Mouse (Mus musculus) cerebellum, adult 8-10 months (tissue): Measurements from ENCODE around the gene Nr2c2.
A peak's percentile ranks its signal among the peaks of the same experiment; 100 is the strongest.
"Not testable (repeated sequence)": the region's sequence is repeated elsewhere in the genome, so short reads cannot be mapped to it uniquely, and the experiment has no call there.

Source experiments
- DNase-seq: peaks from one replicate; pipeline ENCODE4 v3.0.0; 2022

Gene Nr2c2

GRCm38 (mm10) chr6:92091130-92091591, at the start of gene Nr2c2:
Gene Nr2c2 (plus strand): TSS chr6:92091390.
- DNase-seq, result peak; percentile 88

GRCm38 (mm10) chr6:92042055-92042454, 49.1 kb upstream of the Nr2c2 start:
- no peak for DNase-seq

- no peak for DNase-seq
Observed at GRCm38 (mm10) chr6:92042850-92043249, 48.3 kb upstream of the Nr2c2 start.

GRCm38 (mm10) chr6:92057768-92058167, 33.4 kb upstream of the Nr2c2 start:
- no peak for DNase-seq

GRCm38 (mm10) chr6:92061725-92062124, 29.5 kb upstream of the Nr2c2 start:
- DNase-seq, result no peak

- no peak for DNase-seq
Observed at GRCm38 (mm10) chr6:92063452-92063851, 27.7 kb upstream of the Nr2c2 start.

- no peak for DNase-seq
Observed at GRCm38 (mm10) chr6:92064101-92064500, 27.1 kb upstream of the Nr2c2 start.

- DNase-seq, result peak; percentile 13
Observed at GRCm38 (mm10) chr6:92065721-92066496, 25.3 kb upstream of the Nr2c2 start.

- peak; percentile 72 for DNase-seq
Observed at GRCm38 (mm10) chr6:92067146-92067790, 23.9 kb upstream of the Nr2c2 start.

- no peak for DNase-seq
Observed at GRCm38 (mm10) chr6:92071121-92071839, 19.9 kb upstream of the Nr2c2 start.

- DNase-seq, result no peak
Observed at GRCm38 (mm10) chr6:92080730-92081129, 10.5 kb upstream of the Nr2c2 start.

GRCm38 (mm10) chr6:92082756-92083155, 8.4 kb upstream of the Nr2c2 start:
- no peak for DNase-seq

GRCm38 (mm10) chr6:92084932-92085331, 6.3 kb upstream of the Nr2c2 start:
- no peak for DNase-seq

- DNase-seq, result not testable (repeated sequence)
Observed at GRCm38 (mm10) chr6:92089141-92089540, 2.0 kb upstream of the Nr2c2 start.

GRCm38 (mm10) chr6:92089982-92090381, 1.2 kb upstream of the Nr2c2 start:
- DNase-seq, result no peak

GRCm38 (mm10) chr6:92090497-92090896, 693 bp upstream of the Nr2c2 start:
- no peak for DNase-seq

GRCm38 (mm10) chr6:92091767-92092489, 738 bp downstream of the Nr2c2 start:
- peak; percentile 100 for DNase-seq

- peak; percentile 32 for DNase-seq
Observed at GRCm38 (mm10) chr6:92092737-92093136, 1.5 kb downstream of the Nr2c2 start.

GRCm38 (mm10) chr6:92093869-92094268, 2.7 kb downstream of the Nr2c2 start:
- DNase-seq, result no peak

- no peak for DNase-seq
Observed at GRCm38 (mm10) chr6:92100679-92101360, 9.6 kb downstream of the Nr2c2 start.

- DNase-seq, result no peak
Observed at GRCm38 (mm10) chr6:92124547-92124946, 33.4 kb downstream of the Nr2c2 start.

- no peak for DNase-seq
Observed at GRCm38 (mm10) chr6:92126861-92127468, 35.8 kb downstream of the Nr2c2 start.
